Mouse (Mus musculus) heart, postnatal 0 days (tissue): Measurements from ENCODE around the gene Ccdc88a. TPM values are rescaled to one million over a fixed set of nuclear protein-coding genes. Genes with fewer than 3 reads are reported as not detected.
A peak's percentile ranks its signal among the peaks of the same experiment; 100 is the strongest.

Experiments used
- ATAC-seq: fragments of 200-750 bp; cut with Nextera tagmentation; 2 replicates; pipeline ENCODE4 v1.8.0; 2017; ENCODE audit warnings: low read depth, moderate number of reproducible peaks, moderate library complexity; ENCODE audit not compliant: insufficient read depth
- DNase-seq: peaks from one replicate; pipeline ENCODE4 v3.0.0-alpha.2; 2016; ENCODE audit warnings: low spot score
- H3K27ac ChIP-seq: fragments of 300-500 bp; sonication (generic); 2 replicates; pipeline ENCODE4 v1.5.1; 2014; ENCODE audit warnings: low read depth, mild to moderate bottlenecking
- H3K27me3 ChIP-seq: fragments of 300-500 bp; sonication (generic); 2 replicates; pipeline ENCODE4 v1.6.1; 2014; ENCODE audit warnings: low read length, mixed read lengths; ENCODE audit not compliant: control insufficient read depth, insufficient read depth
- H3K36me3 ChIP-seq: fragments of 300-500 bp; sonication (generic); replicated peaks from 2 replicates; pipeline ENCODE4 v1.6.1; 2014; ENCODE audit warnings: low read length, mixed read lengths; ENCODE audit not compliant: control insufficient read depth, insufficient read depth
- H3K4me1 ChIP-seq: fragments of 300-500 bp; sonication (generic); 2 replicates; pipeline ENCODE4 v1.6.1; 2014; ENCODE audit warnings: antibody characterized with exemption; ENCODE audit not compliant: control insufficient read depth, insufficient read depth
- H3K4me2 ChIP-seq: fragments of 300-500 bp; sonication (generic); 2 replicates; pipeline ENCODE4 v1.6.1; 2014; ENCODE audit warnings: low read depth, mild to moderate bottlenecking, low read length, moderate library complexity
- H3K4me3 ChIP-seq: fragments of 300-500 bp; sonication (generic); 2 replicates; pipeline ENCODE4 v1.5.1; 2014; ENCODE audit warnings: low read depth, low read length
- H3K9ac ChIP-seq: fragments of 300-500 bp; sonication (generic); replicated peaks from 2 replicates; pipeline ENCODE4 v1.6.1; 2014; ENCODE audit warnings: low read depth, low read length, mixed read lengths
- H3K9me3 ChIP-seq: fragments of 300-500 bp; sonication (generic); replicated peaks from 2 replicates; pipeline ENCODE4 v1.6.1; 2016; ENCODE audit warnings: low read length; ENCODE audit not compliant: control insufficient read depth
- CTCF ChIP-seq: IDR thresholded peaks from 2 replicates; pipeline ENCODE4 v1.5.1; 2016; ENCODE audit warnings: antibody characterized with exemption, control low read depth, low read depth
- EP300 ChIP-seq: IDR thresholded peaks from 2 replicates; pipeline ENCODE4 v1.6.1; 2016; ENCODE audit warnings: antibody characterized with exemption, low read depth
- WGBS: fragments of 180-500 bp; shearing (Covaris S2); extraction: QIAGEN DNeasy Blood & Tissue Kit; methylation state at CpG from one replicate; pipeline ENCODE4 v1.1.7; 2014; 5-methylcytosine and 5-hydroxymethylcytosine counted together
- polyA plus RNA-seq: library from polyadenylated mRNA; unstranded; fragments of >200 nt; fragmentation: Nextera tagmentation; extraction: Ambion mirVana; gene quantifications from 2 replicates; pipeline ENCODE4 v1.2.1, GENCODE M21; 2015
- total RNA-seq: library from RNA; depleted of rRNA; stranded (reverse); fragments of >200 nt; gene quantifications from 2 replicates; pipeline ENCODE4 v1.2.3, GENCODE M21; 2014; ENCODE audit warnings: low replicate concordance; rRNA removed

Gene Ccdc88a
- 11.4 and 13.6 TPM in 2 replicates for total RNA-seq
- 11.9 and 13.2 TPM in 2 replicates for polyA plus RNA-seq

GRCm38 (mm10) chr11:29373396-29374273, at the start of gene Ccdc88a:
TSS of gene Ccdc88a (plus strand) at chr11:29373658.
- peak within 1 kb of the TSS; percentile 78 for H3K4me2 ChIP-seq
- peak within 1 kb of the TSS; percentile 86 for H3K27ac ChIP-seq
- ATAC-seq = peak; percentile 91
- 0% methylated on average over 86 of the region's 107 CpGs for WGBS
- peak within 1 kb of the TSS; percentile 78 for H3K9ac ChIP-seq
- H3K27me3 ChIP-seq = no peaks in the 10 kb centered on the region
- no peaks in the 10 kb centered on the region for H3K9me3 ChIP-seq
- peak; percentile 92 for DNase-seq
- H3K36me3 ChIP-seq = no peaks in the 10 kb centered on the region
- H3K4me1 ChIP-seq = no peaks in the 10 kb centered on the region; the same call in 1 of the 2 replicates
- peak within 1 kb of the TSS; percentile 84 for H3K4me3 ChIP-seq
- TF ChIP-seq EP300 = peak; percentile 71; the same call in 1 of the 2 replicates
- TF ChIP-seq CTCF = peak; percentile 41; the same call in 1 of the 2 replicates

GRCm38 (mm10) chr11:29335505-29335904, 38.0 kb upstream of the Ccdc88a start:
- WGBS = 46% methylated on average over 2 of the region's 2 CpGs
- H3K4me1 ChIP-seq = no peaks in the 10 kb centered on the region
- H3K27ac ChIP-seq = no peak overlapping the region
- H3K4me2 ChIP-seq = no peak overlapping the region
- DNase-seq = no peak
- no peaks in the 10 kb centered on the region for H3K9me3 ChIP-seq
- no peaks in the 10 kb centered on the region for H3K36me3 ChIP-seq
- H3K27me3 ChIP-seq = no peaks in the 10 kb centered on the region
- no peak for TF ChIP-seq EP300
- no peak for TF ChIP-seq CTCF
- H3K4me3 ChIP-seq = no peak overlapping the region
- H3K9ac ChIP-seq = no peak overlapping the region
- peak; percentile 49; the same call in 1 of the 2 replicates for ATAC-seq

GRCm38 (mm10) chr11:29341259-29341658, 32.2 kb upstream of the Ccdc88a start:
- no peak for DNase-seq
- Histone ChIP-seq H3K4me3 (no peak overlapping the region), H3K4me2 (no peak overlapping the region), H3K4me1 (no peaks in the 10 kb centered on the region), H3K36me3 (no peaks in the 10 kb centered on the region), H3K27ac (no peak overlapping the region), H3K9ac (no peak overlapping the region), H3K9me3 (no peaks in the 10 kb centered on the region), H3K27me3 (no peaks in the 10 kb centered on the region)
- WGBS = 28% methylated on average over 2 of the region's 2 CpGs
- ATAC-seq = no peak
- no peak for TF ChIP-seq CTCF
- no peak for TF ChIP-seq EP300

- 67% methylated on average over 4 of the region's 4 CpGs for WGBS
Observed at GRCm38 (mm10) chr11:29344891-29345657, 28.4 kb upstream of the Ccdc88a start.

GRCm38 (mm10) chr11:29345673-29346286, 27.7 kb upstream of the Ccdc88a start:
- no peak overlapping the region for H3K4me2 ChIP-seq
- DNase-seq (no peak), ATAC-seq (no peak)
- 62% methylated on average over 4 of the region's 4 CpGs for WGBS
- no peak for TF ChIP-seq EP300
- no peak for TF ChIP-seq CTCF
- no peaks in the 10 kb centered on the region for H3K36me3 ChIP-seq
- H3K27ac ChIP-seq = no peak overlapping the region
- no peaks in the 10 kb centered on the region for H3K4me1 ChIP-seq
- H3K9ac ChIP-seq = no peak overlapping the region
- H3K4me3 ChIP-seq = no peak overlapping the region
- H3K9me3 ChIP-seq = no peaks in the 10 kb centered on the region
- H3K27me3 ChIP-seq = no peaks in the 10 kb centered on the region

More at GRCm38 (mm10) chr11:29344891-29345657, 28.4 kb upstream of the Ccdc88a start:
- Histone ChIP-seq H3K4me2 (no peak overlapping the region), H3K9me3 (no peaks in the 10 kb centered on the region), H3K27ac (no peak overlapping the region), H3K9ac (no peak overlapping the region), H3K27me3 (no peaks in the 10 kb centered on the region), H3K36me3 (no peaks in the 10 kb centered on the region), H3K4me3 (no peak overlapping the region), H3K4me1 (no peaks in the 10 kb centered on the region)
- DNase-seq (no peak), ATAC-seq (no peak)
- TF ChIP-seq EP300 (no peak), CTCF (no peak)
